Mouse (Mus musculus) fat pad, adult 2 months (tissue): ENCODE measurements at regions not wholly inside any gene's neighbourhood (a gene's known extent, or its start where the extent isn't known, plus 50 kb on each side); places are given as distances from the start of the nearest gene placed in this dataset.

Experiments
- DNase-seq: peaks from one replicate; pipeline ENCODE4 v3.0.0-alpha.2; 2011; ENCODE audit warnings: low read depth, low spot score; ENCODE audit errors: extremely low read depth

- DNase-seq: no peak
Measured at GRCm38 (mm10) chr11:111691512-111691911, 625.5 kb downstream of the Kcnj2 start.

GRCm38 (mm10) chr11:111696668-111697067, 630.7 kb downstream of the Kcnj2 start:
- DNase-seq: no peak

- no peak for DNase-seq
Measured at GRCm38 (mm10) chr11:111699862-111700261, 633.9 kb downstream of the Kcnj2 start.

- no peak for DNase-seq
Measured at GRCm38 (mm10) chr11:111706882-111707281, 640.9 kb downstream of the Kcnj2 start.

- no peak for DNase-seq
Measured at GRCm38 (mm10) chr11:111715401-111715800, 649.4 kb downstream of the Kcnj2 start.

- DNase-seq: no peak
Measured at GRCm38 (mm10) chr11:111722276-111722675, 656.3 kb downstream of the Kcnj2 start.

GRCm38 (mm10) chr11:111728148-111728547, 662.2 kb downstream of the Kcnj2 start:
- DNase-seq: no peak

- no peak for DNase-seq
Measured at GRCm38 (mm10) chr11:111732096-111732495, 666.1 kb downstream of the Kcnj2 start.

- no peak for DNase-seq
Measured at GRCm38 (mm10) chr11:111735446-111735845, 669.5 kb downstream of the Kcnj2 start.

GRCm38 (mm10) chr11:111735961-111736360, 670.0 kb downstream of the Kcnj2 start:
- no peak for DNase-seq

- DNase-seq: no peak
Measured at GRCm38 (mm10) chr11:111743356-111743755, 677.4 kb downstream of the Kcnj2 start.

- no peak for DNase-seq
Measured at GRCm38 (mm10) chr11:111747262-111747946, 681.4 kb downstream of the Kcnj2 start.

GRCm38 (mm10) chr11:111747947-111748322, 682.0 kb downstream of the Kcnj2 start:
- DNase-seq: no peak

GRCm38 (mm10) chr11:111748496-111748895, 682.5 kb downstream of the Kcnj2 start:
- no peak for DNase-seq

- no peak for DNase-seq
Measured at GRCm38 (mm10) chr11:111754735-111755134, 688.8 kb downstream of the Kcnj2 start.

- DNase-seq: no peak
Measured at GRCm38 (mm10) chr11:111763081-111763480, 697.1 kb downstream of the Kcnj2 start.

GRCm38 (mm10) chr11:111766371-111767011, 700.5 kb downstream of the Kcnj2 start:
- DNase-seq: no peak

- no peak for DNase-seq
Measured at GRCm38 (mm10) chr11:111767012-111767392, 701.0 kb downstream of the Kcnj2 start.

- DNase-seq: no peak
Measured at GRCm38 (mm10) chr11:111774108-111774679, 708.2 kb downstream of the Kcnj2 start.

GRCm38 (mm10) chr11:111781321-111781720, 715.4 kb downstream of the Kcnj2 start:
- DNase-seq: no peak

GRCm38 (mm10) chr11:111791267-111791926, 725.4 kb downstream of the Kcnj2 start:
- no peak for DNase-seq

GRCm38 (mm10) chr11:111801033-111801432, 735.1 kb downstream of the Kcnj2 start:
- no peak for DNase-seq
